Mouse (Mus musculus) hindbrain, embryonic 14.5 days (tissue): ENCODE results near the gene Tbl1x. TPM values are rescaled to one million over a fixed set of nuclear protein-coding genes. Genes with fewer than 3 reads are reported as not detected.

ENCODE experiments used
- ATAC-seq: fragments of 200-750 bp; cut with Nextera tagmentation; 2 replicates; pipeline ENCODE4 v1.8.0; 2017; ENCODE audit warnings: moderate number of reproducible peaks, mild to moderate bottlenecking, moderate TSS enrichment, moderate library complexity; ENCODE audit not compliant: low FRiP score
- DNase-seq: peaks from one replicate; pipeline ENCODE4 v3.0.0-alpha.2; 2015; ENCODE audit warnings: low spot score
- H3K27ac ChIP-seq: fragments of 300-500 bp; sonication (generic); 2 replicates; pipeline ENCODE4 v1.5.1; 2014; ENCODE audit warnings: mild to moderate bottlenecking, moderate library complexity
- H3K27me3 ChIP-seq: fragments of 300-500 bp; sonication (generic); 2 replicates; pipeline ENCODE4 v1.6.1; 2014; ENCODE audit warnings: mild to moderate bottlenecking, low read length, mixed read lengths; ENCODE audit not compliant: control insufficient read depth, insufficient read depth
- H3K36me3 ChIP-seq: fragments of 300-500 bp; sonication (generic); replicated peaks from 2 replicates; pipeline ENCODE4 v1.6.1; 2014; ENCODE audit not compliant: control insufficient read depth, insufficient read depth
- H3K4me1 ChIP-seq: fragments of 300-500 bp; sonication (generic); replicated peaks from 2 replicates; pipeline ENCODE4 v1.6.1; 2014; ENCODE audit warnings: antibody characterized with exemption, low read length, mixed read lengths; ENCODE audit not compliant: control insufficient read depth, insufficient read depth
- H3K4me2 ChIP-seq: fragments of 300-500 bp; sonication (generic); replicated peaks from 2 replicates; pipeline ENCODE4 v1.6.1; 2014; ENCODE audit warnings: mild to moderate bottlenecking, moderate library complexity
- H3K4me3 ChIP-seq: fragments of 300-500 bp; sonication (generic); replicated peaks from 2 replicates; pipeline ENCODE4 v1.5.1; 2014; ENCODE audit warnings: mild to moderate bottlenecking, low read length
- H3K9ac ChIP-seq: fragments of 300-500 bp; sonication (generic); 2 replicates; pipeline ENCODE4 v1.6.1; 2014
- H3K9me3 ChIP-seq: fragments of 300-500 bp; sonication (generic); 2 replicates; pipeline ENCODE4 v1.6.1; 2016; ENCODE audit warnings: low read length; ENCODE audit not compliant: control insufficient read depth
- WGBS: fragments of 180-500 bp; shearing (Covaris S2); extraction: QIAGEN DNeasy Blood & Tissue Kit; methylation state at CpG from one replicate; pipeline ENCODE4 v1.1.7; 2014; 5-methylcytosine and 5-hydroxymethylcytosine counted together
- polyA plus RNA-seq: library from polyadenylated mRNA; unstranded; fragments of >200 nt; fragmentation: Nextera tagmentation; extraction: Ambion mirVana; gene quantifications from 2 replicates; pipeline ENCODE4 v1.2.1, GENCODE M21; 2014

The Tbl1x gene
- polyA plus RNA-seq, 1 experiment from 2014 or later: 46.0 TPM

- Histone ChIP-seq H3K4me3 (no peak overlapping the region), H3K9ac (no peak overlapping the region), H3K27me3 (no peaks in the 10 kb centered on the region), H3K9me3 (no peaks in the 10 kb centered on the region), H3K27ac (no peak overlapping the region), H3K4me2 (no peak overlapping the region), H3K36me3 (peaks cover 20% of the 10 kb centered on the region; the same call in 1 of the 2 replicates), H3K4me1 (no peaks in the 10 kb centered on the region)
- 81% methylated on average over 2 of the region's 2 CpGs for WGBS
- ATAC-seq: no peak
- no peak for DNase-seq
These were observed 154.2 kb downstream of the Tbl1x start for GRCm38 (mm10) chrX:77665030-77665429.

DNA sequence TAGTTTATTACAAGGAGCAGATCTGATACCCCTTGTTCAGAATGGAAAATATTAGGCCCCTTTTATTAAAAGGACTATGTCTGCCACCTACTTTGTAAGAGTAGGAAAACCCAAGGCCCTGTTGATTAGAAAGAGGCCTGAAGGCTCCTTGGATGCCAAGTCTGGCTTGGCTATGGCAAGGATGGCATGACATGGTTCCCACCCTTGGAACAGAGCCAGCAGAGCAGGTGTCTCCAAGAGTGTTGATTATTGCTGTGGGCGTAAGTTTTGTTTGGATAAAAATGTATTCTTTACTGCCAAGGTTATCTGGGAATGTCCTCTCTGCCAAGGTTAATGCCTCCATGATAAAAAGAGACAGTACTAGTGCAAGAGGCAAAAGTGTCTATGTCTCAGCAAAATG lies 156.1 kb downstream of the Tbl1x start:
- Histone ChIP-seq H3K4me1 (no peaks in the 10 kb centered on the region), H3K27ac (no peak overlapping the region), H3K36me3 (peaks cover 2% of the 10 kb centered on the region; the same call in 1 of the 2 replicates), H3K9ac (no peak overlapping the region), H3K27me3 (no peaks in the 10 kb centered on the region), H3K4me2 (no peak overlapping the region), H3K4me3 (no peak overlapping the region), H3K9me3 (no peaks in the 10 kb centered on the region)
- DNase-seq (no peak), ATAC-seq (no peak)
- WGBS: 85% methylated on average over 1 of the region's 1 CpGs

DNA sequence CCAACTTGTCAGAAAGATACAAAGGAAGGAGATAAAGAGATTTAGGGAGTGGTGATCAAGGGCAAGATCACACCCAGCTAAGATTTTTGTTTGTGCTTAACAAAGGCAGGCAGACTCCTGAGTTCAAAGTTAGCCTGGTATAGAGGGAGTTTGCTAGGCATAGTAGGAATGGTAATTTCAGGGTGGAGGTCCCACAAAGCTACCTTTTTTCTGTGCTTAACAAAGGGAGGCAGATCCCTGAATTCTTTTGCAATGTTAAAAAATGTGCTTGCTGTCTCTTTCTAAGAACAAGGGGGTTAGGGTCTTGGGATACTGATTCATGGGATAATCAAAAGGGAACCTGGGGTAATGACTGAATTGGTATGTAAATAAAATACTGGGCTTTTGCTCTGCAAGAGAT lies 156.6 kb downstream of the Tbl1x start:
- no peak overlapping the region for H3K27ac ChIP-seq
- H3K36me3 ChIP-seq: no peaks in the 10 kb centered on the region
- no peaks in the 10 kb centered on the region for H3K27me3 ChIP-seq
- H3K9ac ChIP-seq: no peak overlapping the region
- no peak overlapping the region for H3K4me2 ChIP-seq
- ATAC-seq (no peak), DNase-seq (no peak)
- H3K4me1 ChIP-seq: no peaks in the 10 kb centered on the region
- H3K9me3 ChIP-seq: no peaks in the 10 kb centered on the region
- no peak overlapping the region for H3K4me3 ChIP-seq

DNA sequence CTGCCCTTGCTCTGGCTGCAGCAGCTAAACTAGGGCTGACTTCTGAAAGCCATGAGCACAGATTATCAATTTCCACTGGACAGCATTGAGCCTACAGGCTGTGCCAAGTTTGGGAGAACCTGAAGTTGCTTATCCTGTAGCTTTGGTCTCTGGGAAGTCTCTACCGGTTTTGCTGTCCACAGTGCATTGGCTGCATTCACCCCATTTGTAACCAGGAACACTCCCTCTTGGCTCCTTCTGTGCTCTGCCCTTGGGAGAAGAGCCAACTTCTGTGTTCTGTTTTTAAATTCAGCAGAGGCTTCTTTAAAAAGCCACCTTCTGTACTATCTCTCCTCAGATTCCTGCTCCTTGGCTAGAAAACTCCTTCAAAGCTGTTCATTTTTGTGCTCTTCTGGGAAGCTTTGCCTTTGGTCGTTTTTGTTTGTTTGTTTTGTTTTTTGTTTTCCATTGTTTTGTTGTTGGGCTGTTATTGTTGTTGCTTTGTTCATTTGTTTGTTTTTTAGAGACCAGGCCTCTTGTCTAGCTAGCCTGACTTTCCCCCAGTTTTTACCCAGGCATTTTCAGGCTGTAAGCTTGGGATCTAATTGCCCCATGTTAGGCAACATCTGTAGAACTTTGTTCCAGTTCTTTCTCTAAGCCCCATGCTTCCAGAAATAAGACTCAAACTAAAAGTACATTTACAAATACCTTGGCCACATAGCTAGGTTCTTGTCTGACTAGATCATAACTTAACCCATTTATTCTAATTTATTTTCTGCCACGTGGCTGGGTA lies 159.2 kb downstream of the Tbl1x start:
- no peaks in the 10 kb centered on the region for H3K27me3 ChIP-seq
- no peaks in the 10 kb centered on the region for H3K36me3 ChIP-seq
- no peak for DNase-seq
- H3K4me2 ChIP-seq: no peak overlapping the region
- H3K9me3 ChIP-seq: no peaks in the 10 kb centered on the region
- H3K4me1 ChIP-seq: no peaks in the 10 kb centered on the region
- WGBS: 68% methylated on average over 3 of the region's 3 CpGs
- H3K9ac ChIP-seq: no peak overlapping the region
- no peak overlapping the region for H3K27ac ChIP-seq
- H3K4me3 ChIP-seq: no peak overlapping the region
- ATAC-seq: no peak
